Mouse (Mus musculus): ENCODE data around the gene Psenen.
A peak's percentile ranks its signal among the peaks of the same experiment; 100 is the strongest.

Gene Psenen

DNA sequence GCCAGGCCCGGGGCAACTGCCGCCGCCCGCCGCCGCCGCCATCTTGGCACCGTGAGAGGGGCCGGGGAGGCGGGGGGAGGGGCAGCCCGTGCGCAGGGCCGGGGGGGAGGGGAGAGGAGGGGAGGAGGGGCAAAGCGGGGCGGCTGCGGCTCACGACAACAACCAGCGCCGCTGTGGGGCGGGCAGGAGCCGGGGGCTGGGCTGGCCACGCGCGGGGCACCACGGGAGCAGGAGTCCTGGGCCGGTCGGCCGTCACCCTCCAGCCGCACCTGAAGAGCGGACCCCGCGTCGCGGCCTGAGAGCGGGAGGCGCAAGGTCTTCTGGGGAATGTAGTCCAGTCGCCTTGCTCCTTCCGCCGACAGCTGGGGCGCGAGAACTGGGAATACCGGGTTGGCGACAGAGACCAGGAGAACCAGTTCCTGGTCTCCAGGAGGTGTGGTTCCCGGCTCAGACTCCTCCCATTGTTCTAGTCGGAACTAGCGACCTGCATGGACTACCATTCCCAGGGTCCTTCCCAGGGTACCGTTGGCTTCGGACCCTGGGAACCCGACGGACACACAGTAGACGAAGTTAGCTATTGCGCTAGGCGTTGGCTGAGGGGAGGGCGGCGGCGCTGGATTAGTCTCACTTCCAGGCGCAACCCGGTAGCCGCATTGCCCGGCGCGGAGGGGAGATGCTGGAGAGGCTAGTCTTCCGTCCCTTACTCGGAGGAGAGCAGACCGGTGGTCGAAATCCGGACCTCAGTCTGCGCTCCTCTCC is 25.4 kb upstream of the Psenen start, which contains the start of gene Kmt2b:
TSS of gene Kmt2b (minus strand) at position 51 of the 759 bp plus-strand sequence.
- peak; percentile 96 for DNase-seq (ENCODE audit: low spot score)

DNA sequence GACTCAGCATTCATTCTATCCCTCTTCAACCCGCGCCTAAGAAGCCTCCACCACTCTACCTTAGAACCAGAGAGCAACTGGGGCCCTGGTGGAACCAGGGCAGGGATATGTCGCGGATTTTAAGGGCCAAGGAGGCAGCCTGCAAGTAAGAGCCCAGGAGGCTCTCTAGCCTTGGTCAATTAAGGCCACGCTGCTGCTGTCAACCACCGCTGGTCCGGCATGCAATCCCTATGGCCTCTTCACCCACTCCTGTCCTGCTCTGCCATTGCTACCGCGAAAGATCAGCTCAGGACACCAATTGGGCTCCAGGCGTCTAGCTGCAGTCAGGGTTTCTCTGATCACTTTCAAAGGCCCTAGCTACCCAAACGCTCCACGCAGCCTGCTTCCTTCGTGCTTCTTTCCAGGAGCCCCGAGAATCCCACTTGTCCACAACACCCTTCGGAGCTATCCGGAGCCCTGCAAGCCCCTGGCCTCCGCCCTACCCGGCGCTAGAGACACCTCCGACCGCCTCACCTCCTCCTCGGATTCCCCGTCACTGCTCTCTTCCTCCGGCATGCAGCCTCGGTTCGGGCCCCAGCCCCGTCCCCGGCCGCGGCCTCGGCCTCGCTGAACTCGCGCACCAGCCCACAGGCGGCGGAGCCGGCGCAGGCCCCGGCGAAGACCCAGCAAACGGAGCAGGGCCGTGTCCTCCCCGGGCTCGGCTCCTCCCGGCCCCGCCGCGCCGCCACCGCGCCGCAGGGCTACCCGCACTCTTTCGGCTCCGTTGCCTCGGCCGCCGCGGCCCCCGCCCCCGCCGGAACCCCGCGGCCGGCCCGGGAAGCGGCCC is 24.6 kb upstream of the Psenen start:
- DNase-seq (ENCODE audit: low spot score): peak; percentile 47

- no peak for DNase-seq (ENCODE audit: low spot score)
Measured at GRCm38 (mm10) chr7:30586455-30587020, 23.1 kb upstream of the Psenen start.

DNA sequence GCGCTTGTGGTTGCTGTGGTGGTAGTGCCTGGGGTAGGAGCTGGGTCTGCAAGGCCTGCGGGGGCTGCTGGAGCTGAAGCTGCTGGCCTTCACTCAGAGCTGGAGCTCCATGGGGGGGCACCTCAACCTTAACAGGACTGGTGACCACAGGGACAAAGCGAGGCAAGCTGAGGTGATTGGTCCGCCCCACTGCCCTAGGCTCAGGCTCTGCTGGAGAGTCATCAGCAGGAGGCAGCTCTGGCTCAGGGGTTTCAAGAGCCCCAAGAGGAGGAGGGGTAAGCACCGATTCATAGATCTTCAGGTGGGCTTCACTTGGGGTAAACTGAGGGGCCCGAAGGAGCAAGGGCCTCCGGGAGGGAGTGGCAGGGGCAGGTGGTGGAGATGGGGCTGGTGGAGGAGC is 21.7 kb upstream of the Psenen start:
- DNase-seq (ENCODE audit: low spot score): no peak

GRCm38 (mm10) chr7:30584339-30584738 is 20.9 kb upstream of the Psenen start:
- no peak for DNase-seq (ENCODE audit: low spot score)

GRCm38 (mm10) chr7:30581547-30581946 is 18.1 kb upstream of the Psenen start:
- no peak for DNase-seq (ENCODE audit: low spot score)

- DNase-seq (ENCODE audit: low spot score): no peak
Measured at GRCm38 (mm10) chr7:30579950-30580349, 16.5 kb upstream of the Psenen start.

GRCm38 (mm10) chr7:30572969-30573368 is 9.5 kb upstream of the Psenen start:
- peak; percentile 67 for DNase-seq (ENCODE audit: low spot score)

DNA sequence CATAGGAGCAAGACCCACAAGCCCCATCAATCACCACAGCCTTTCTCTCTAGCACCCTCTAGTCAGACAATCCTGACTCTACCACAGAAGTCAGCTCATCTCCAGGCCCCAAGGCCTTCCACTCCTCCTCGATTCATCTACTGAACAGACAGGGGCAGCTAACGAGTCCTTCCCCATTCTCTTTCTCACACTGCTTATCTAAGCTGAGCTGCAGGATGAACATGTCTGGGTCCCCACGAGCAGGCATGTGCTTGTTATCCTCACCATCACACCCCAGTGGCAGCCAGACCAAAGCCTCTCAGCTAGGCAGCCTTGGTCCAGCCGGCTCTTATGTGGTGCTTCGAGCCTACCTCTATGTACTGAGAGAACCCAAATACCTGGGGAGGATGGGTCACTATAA is 9.0 kb upstream of the Psenen start:
- no peak for DNase-seq (ENCODE audit: low spot score)

DNA sequence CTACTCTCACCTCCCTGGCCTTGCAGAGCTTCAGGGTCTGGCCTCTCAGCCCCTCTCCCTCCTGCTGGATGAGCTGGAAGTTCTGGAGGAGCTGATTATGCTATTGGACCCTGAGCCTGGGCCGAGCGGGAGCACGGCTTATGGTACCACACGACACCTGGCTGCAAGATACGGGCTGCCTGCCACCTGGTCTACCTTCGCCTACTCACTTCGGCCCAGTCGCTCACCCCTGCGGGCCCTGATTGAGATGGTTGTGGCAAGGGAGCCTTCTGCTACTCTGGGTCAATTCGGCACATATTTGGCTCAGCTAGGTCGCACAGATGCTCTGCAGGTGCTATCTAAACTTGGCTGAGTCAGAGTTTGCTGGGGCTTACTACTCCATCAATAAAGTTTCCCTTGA is 4.1 kb upstream of the Psenen start:
- DNase-seq (ENCODE audit: low spot score): no peak

GRCm38 (mm10) chr7:30566033-30566432 is 2.6 kb upstream of the Psenen start:
- no peak for DNase-seq (ENCODE audit: low spot score)

- no peak for DNase-seq (ENCODE audit: low spot score)
Measured at GRCm38 (mm10) chr7:30564970-30565571, 1.6 kb upstream of the Psenen start, which contains the start of gene Igflr1. Gene Igflr1, plus strand, starts transcription at chr7:30565427.

DNA sequence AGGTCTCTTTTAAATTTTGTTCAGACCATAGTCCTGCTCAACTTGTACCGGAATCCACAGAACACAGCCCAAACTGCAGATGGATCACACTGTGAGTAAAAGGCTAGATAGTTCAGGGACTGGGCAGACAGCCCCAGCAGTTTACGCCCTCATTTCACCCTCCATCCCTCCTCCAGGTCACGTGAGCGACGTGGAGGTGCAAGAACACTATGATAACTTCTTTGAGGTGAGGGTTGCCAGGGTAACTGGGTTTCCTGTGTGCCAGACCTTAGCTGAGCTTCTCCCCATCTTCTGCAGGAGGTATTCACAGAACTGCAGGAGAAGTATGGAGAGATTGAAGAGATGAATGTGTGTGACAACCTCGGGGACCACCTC is 466 bp upstream of the Psenen start:
- DNase-seq (ENCODE audit: low spot score): no peak

DNA sequence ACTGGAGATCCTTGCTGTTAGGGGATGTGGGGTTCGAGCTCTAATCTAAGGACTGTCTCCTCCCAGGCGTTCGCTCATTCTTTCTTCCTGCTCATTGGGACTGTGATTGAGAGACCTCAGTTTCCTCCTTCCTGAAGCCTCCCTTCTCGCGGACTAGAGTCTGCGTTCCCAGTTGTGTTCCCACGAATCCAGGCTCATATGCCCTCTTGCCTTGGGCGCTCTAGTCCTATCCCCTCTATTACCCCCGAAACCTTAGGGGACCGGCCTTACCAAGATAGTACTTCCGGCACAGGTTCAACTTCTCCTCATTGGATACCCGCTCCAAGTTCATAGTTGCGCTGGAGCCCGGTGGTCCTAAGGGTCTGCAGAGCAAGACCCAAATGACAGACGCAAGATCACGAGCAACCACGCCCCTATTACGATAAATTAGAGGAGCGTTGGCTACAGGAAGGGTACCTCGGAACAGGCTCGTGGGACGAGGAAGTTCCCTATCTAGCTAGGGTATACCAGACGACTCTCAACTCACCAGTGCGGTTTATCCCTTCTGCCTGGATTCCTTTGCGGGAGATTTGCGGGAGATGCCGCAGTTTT is 806 bp downstream of the Psenen start:
- DNase-seq (ENCODE audit: low spot score): peak; percentile 30

GRCm38 (mm10) chr7:30560296-30560695 is 3.1 kb downstream of the Psenen start:
- DNase-seq (ENCODE audit: low spot score): no peak

DNA sequence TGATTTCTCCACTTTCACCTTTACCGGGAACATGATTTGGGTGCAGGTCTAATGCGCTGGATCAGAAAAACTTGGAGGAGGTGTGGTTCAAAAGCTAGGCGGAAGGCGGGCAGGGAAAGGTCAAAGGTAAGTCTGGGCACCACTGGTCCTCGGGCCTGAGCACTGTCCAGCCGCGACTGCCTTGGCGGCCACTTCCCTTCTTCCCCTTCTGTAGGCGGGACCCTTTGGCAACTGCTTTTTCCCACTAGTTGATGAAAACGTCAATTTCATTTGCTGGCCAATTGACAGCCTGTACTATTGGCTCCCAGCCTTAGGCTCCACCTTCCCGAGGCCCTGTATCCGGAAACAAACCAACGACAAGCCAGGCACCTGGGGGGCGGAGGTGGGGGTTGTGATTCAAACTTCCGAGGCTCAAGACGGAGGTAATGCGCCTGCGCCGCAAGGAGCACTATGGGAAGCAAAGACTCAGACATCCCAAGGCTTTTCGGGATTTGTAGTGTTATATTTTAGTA is 3.9 kb downstream of the Psenen start, which contains the start of gene Lin37:
TSS of gene Lin37 (minus strand) at position 396 of the 512 bp plus-strand sequence.
- peak; percentile 98 for DNase-seq (ENCODE audit: low spot score)

GRCm38 (mm10) chr7:30558656-30559442 is 4.6 kb downstream of the Psenen start:
- no peak for DNase-seq (ENCODE audit: low spot score)

GRCm38 (mm10) chr7:30557901-30558514 is 5.4 kb downstream of the Psenen start:
- no peak for DNase-seq (ENCODE audit: low spot score)

DNA sequence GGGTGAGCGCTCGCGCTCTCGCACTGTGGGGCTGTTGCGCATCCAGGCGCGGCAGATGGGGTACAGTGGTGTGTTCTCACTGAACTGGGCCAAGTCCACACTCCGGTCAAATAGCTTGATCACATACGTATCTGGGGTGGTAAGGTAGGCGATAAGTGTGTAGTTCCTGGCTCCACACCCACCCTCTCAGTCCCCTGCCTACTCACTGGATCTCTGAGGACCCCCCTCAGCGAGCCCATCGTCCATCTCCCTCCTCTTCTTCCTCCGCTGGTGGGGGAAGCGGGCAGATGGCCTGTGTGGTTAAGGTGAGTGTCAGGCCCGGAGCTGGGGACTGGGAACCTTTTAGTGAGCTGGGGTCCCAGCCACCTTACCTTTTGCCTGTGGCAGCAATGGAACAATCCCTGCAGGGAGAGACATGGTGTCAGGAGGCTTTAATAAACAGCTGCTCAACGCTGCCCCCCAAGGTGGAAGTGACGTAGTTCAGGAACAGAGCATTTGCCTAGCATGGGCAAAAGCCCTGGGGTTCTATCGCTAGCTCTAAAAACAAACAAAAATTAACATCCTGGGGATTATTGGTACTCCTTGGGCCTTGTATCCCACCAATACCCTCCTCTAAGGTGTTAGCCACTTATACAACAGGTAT is 6.4 kb downstream of the Psenen start:
- DNase-seq (ENCODE audit: low spot score): peak; percentile 42

All from adipocyte (in vitro differentiated cells).